Mouse (Mus musculus) megakaryocyte, embryonic 14.5 days (primary cell): ENCODE measurements around the gene Treml2.

Experiments
- FLI1 ChIP-seq: IDR thresholded peaks from 2 replicates; pipeline ENCODE4 v1.6.1; 2012; ENCODE audit warnings: low read length, inconsistent platforms, mixed read lengths
- GATA1 ChIP-seq: IDR thresholded peaks from 3 replicates; pipeline ENCODE4 v1.6.1; 2012; ENCODE audit warnings: mixed read lengths, low read length, inconsistent platforms, borderline replicate concordance

DNA sequence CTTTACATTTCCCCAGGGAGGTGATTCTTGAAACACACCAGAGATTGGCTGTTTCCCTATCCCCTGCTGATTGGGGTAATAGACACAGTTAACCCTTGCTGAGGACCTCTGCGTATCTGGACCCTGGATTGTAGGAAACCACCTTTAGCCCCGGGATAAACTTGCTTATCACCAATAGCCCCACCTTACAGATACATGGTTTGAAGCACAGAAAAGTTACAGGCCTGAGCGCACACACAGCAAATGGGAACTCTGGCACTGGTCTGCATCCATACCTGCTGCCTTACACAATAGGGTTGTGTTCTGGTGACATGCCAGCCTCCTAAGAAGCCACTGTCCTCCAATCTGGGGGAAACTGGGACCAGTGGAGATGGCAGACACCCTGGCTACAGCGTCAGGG is 46.5 kb downstream of the Treml2 start:
- no peak for TF ChIP-seq GATA1
- no peak for TF ChIP-seq FLI1
